Mouse (Mus musculus): ENCODE results near the gene Gm2007.
"Not testable (repeated sequence)": the region's sequence is repeated elsewhere in the genome, so short reads cannot be mapped to it uniquely, and the experiment has no call there.

Gene Gm2007

DNA sequence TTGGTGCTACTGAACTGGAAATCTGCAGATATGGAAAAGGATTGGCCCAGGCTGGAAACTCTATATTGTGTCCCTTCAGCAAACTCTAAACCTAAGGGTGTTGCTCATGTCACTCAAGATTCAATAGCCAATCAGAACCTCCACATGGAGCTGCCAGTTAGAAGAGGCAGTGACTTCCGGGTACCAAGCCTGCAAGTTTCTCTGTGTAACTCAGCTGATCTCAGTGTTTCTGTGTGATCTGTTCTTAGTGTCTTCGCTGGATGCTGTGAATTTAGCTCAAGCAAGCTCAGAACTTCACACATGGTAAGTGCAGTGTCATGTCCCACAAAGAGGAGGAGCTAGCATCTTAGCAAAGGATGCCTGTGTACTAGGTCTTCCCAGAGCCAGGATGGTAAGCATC is at the start of gene Gm2007:
TSS of gene Gm2007 (plus strand) at position 301 of the 400 bp plus-strand sequence.
- DNase-seq = not testable (repeated sequence)

DNA sequence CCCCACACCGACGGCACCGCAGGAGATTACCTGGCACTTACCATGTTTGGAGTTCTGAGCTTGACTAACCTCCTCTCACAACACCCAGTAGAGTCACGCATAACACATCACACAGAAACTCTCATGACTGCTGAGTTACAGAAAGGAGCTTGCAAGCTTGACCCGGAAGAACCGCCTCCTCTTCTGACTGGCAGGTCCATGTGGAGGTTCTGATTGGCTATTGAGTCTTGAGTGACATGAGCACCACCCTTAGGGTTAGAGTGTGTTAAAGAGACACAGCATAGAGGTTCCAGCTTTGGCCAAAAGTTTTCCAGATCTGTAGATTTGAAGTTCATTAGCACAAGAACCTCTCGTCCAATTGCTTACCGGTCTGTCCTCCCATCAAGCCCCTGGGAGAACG is 37.8 kb upstream of the Gm2007 start, which contains the start of gene Zfp969:
TSS of gene Zfp969 (minus strand) at position 101 of the 400 bp plus-strand sequence.
- DNase-seq = not testable (repeated sequence)

DNA sequence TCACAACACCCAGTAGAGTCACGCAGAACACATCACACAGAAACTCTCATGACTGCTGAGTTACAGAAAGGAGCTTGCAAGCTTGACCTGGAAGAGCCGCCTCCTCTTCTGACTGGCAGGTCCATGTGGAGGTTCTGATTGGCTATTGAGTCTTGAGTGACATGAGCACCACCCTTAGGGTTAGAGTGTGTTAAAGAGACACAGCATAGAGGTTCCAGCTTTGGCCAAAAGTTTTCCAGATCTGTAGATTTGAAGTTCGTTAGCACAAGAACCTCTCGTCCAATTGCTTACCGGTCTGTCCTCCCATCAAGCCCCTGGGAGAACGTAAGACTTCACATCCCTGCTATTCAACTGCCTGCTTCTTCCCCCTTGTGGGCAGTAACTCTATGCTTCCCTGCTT is 59.7 kb downstream of the Gm2007 start, which contains the start of gene Gm14288:
TSS of gene Gm14288 (minus strand) at position 101 of the 400 bp plus-strand sequence.
- not testable (repeated sequence) for DNase-seq
